Mouse (Mus musculus) macrophage (primary cell): ENCODE results near the gene Zc3h6. TPM values are rescaled to one million over a fixed set of nuclear protein-coding genes. Genes with fewer than 3 reads are reported as not detected.

ENCODE experiments used
- H3K27ac ChIP-seq: fragments of 350-480 bp; formaldehyde crosslinking; 2 replicates; pipeline ENCODE4 v1.9.0; 2021
- H3K36me3 ChIP-seq: fragments of 350-480 bp; formaldehyde crosslinking; 2 replicates; pipeline ENCODE4 v1.9.0; 2021; ENCODE audit errors: inconsistent target
- H3K4me3 ChIP-seq: fragments of 350-480 bp; formaldehyde crosslinking; 2 replicates; pipeline ENCODE4 v1.9.0; 2021; ENCODE audit errors: inconsistent target
- H3K79me2 ChIP-seq: fragments of 350-480 bp; formaldehyde crosslinking; 2 replicates; pipeline ENCODE4 v1.9.0; 2021; ENCODE audit errors: inconsistent target
- WGBS: methylation state at CpG from one replicate; pipeline ENCODE4 v1.1.7; 2026; ENCODE audit warnings: inconsistent platforms; ENCODE audit not compliant: missing documents; 5-methylcytosine and 5-hydroxymethylcytosine counted together
- polyA plus RNA-seq: library from polyadenylated mRNA; stranded (reverse); fragments of 250-400 nt; gene quantifications from 3 replicates; pipeline ENCODE4 v1.2.4, GENCODE M21; 2018; ENCODE audit warnings: inconsistent platforms

Zc3h6 gene
- polyA plus RNA-seq, 1 experiment from 2014 or later: 2.3 TPM

DNA sequence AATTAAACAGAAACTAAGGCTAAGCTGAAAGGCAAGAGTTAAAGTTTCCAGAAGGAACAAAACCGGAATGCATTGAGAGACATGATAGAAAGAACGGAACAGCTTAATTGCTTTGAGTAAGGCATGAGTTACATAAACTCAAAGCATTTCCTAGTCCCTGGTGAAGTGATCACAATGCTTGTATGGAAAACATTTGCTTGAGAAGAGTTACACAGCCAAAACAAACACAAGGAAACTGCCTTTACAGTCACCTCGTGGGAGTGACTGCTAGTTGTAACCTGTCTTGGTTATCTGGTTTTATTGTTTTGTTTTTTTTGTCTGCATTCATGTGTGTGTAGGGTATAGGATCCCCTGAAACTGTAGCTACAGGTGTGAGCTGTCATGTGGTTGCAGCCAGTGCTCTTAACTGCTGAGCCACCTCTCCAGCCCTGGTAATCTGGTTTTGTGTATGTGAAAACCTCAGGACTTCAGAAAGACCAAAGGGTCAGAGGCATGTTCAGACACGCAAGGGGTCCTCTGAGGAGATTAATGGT is 85.3 kb downstream of the Zc3h6 start:
- Histone ChIP-seq H3K4me3 (no peak overlapping the region), H3K79me2 (no peaks in the 10 kb centered on the region), H3K27ac (no peak overlapping the region), H3K36me3 (no peaks in the 10 kb centered on the region)
- 87% methylated on average over 4 of the region's 4 CpGs for WGBS

DNA sequence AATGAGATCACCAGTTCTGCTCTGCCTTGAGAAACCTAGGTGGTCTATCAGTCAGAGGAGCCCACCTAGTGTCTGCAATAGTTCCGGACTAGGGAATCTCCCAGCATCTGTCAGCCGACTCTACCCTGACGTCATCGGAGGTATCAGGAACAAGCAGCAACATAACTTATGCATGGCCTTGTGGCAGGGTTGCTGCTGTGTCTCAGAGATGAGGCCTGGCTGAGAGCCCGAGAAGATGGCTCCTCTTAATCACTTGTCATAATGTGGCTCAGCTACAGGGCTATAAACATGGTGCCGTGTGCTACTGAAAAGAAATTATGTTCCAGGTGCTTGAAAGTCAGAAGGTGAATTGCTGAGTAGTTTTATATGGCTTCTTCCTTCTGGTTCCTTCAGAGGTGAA is 88.5 kb downstream of the Zc3h6 start:
- H3K27ac ChIP-seq: no peak overlapping the region
- H3K36me3 ChIP-seq: no peaks in the 10 kb centered on the region
- 92% methylated on average over 6 of the region's 6 CpGs for WGBS
- H3K79me2 ChIP-seq: no peaks in the 10 kb centered on the region
- no peak overlapping the region for H3K4me3 ChIP-seq

DNA sequence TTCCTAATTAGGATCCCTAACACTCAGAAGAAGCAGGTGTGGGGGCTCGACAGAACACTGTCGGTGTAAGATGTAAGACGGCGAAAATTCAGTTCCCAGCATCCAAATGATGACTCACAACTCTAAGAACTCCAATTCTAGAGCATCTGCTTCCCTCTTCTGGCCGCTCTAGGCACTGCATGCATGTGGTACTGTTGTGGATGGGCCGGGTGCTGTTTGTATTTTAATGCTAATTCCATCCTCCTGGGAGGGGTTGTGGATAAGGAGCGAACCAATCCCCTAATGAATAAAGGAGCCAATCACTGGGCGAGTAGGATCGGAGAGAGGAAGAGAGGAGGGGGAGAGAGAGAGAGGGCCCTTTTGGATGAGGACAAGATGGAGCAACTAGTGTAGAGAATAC is 89.4 kb downstream of the Zc3h6 start:
- Histone ChIP-seq H3K27ac (no peak overlapping the region), H3K4me3 (no peak overlapping the region), H3K79me2 (no peaks in the 10 kb centered on the region), H3K36me3 (no peaks in the 10 kb centered on the region)
- WGBS: 64% methylated on average over 9 of the region's 9 CpGs

DNA sequence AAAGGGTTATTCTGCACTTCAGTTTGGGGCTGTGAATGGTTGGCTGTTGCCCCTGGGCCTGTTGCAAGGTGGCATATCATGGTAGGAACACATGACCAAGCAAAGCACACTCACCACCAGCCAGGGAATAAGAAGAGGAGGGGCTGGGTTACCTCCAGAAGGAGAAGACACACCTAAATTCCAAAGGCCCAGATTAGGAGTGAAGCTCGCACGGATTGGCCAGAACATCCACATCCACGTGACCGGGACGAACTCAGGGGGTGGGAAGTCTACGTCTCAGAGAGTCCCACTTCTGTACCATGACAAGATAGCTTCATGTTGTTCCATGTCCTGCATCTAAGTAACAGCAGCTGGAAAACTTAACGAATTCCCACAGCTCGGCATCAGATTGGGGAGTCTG is 90.1 kb downstream of the Zc3h6 start:
- Histone ChIP-seq H3K4me3 (no peak overlapping the region), H3K27ac (no peak overlapping the region), H3K79me2 (no peaks in the 10 kb centered on the region), H3K36me3 (no peaks in the 10 kb centered on the region)
- 97% methylated on average over 8 of the region's 8 CpGs for WGBS

DNA sequence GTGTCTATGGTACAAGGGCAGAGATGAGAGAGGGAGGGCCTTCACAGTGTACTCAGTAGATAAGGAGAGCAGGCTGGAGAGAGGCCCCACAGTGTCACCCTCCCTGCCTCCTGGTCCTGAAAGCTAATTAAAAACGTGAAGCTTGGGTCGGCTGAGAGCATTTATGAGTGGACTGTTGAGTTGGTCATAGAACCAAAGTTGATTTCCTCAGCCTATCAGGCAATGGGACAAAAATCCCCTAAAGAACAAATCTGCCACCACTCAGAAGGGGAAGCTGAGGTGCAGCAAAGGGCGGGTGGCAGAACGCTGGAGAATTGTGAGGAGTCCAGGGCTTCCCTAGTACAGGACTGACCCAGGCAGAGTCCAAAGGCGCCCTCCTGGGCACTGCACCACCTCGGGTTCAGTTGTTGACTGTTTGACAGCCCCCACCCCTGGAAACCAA is 90.7 kb downstream of the Zc3h6 start:
- Histone ChIP-seq H3K36me3 (no peaks in the 10 kb centered on the region), H3K4me3 (no peak overlapping the region), H3K79me2 (no peaks in the 10 kb centered on the region), H3K27ac (no peak overlapping the region)
- WGBS: 82% methylated on average over 6 of the region's 6 CpGs

DNA sequence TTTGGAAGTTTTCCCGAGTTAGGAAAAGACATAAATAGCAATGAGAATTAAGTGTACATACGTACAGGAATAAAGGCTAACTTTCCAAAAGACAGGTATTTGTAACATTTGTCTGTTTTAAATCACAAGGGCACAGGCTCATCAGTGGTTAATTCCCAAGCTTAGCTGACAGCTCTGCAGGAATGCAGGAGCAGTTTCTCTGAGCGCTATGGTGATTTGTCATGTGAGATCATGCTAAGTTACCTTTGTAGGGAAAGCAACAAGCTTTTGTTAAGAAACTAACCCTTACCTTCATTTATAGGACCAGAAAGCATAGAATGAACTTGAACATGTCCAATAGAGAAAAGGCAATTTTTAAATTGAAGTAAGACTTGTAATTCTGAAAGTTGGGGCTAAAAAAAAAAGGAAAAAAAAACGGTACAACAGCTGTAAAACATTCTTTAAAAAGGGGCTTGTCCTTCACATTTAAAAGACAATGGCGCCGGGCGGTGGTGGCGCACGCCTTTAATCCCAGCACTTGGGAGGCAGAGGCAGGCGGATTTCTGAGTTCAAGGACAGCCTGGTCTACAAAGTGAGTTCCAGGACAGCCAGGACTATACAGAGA is 94.4 kb downstream of the Zc3h6 start:
- Histone ChIP-seq H3K4me3 (no peak overlapping the region), H3K36me3 (no peaks in the 10 kb centered on the region), H3K79me2 (peaks cover under 1% of the 10 kb centered on the region; the same call in 1 of the 2 replicates), H3K27ac (no peak overlapping the region)
- 88% methylated on average over 10 of the region's 10 CpGs for WGBS

DNA sequence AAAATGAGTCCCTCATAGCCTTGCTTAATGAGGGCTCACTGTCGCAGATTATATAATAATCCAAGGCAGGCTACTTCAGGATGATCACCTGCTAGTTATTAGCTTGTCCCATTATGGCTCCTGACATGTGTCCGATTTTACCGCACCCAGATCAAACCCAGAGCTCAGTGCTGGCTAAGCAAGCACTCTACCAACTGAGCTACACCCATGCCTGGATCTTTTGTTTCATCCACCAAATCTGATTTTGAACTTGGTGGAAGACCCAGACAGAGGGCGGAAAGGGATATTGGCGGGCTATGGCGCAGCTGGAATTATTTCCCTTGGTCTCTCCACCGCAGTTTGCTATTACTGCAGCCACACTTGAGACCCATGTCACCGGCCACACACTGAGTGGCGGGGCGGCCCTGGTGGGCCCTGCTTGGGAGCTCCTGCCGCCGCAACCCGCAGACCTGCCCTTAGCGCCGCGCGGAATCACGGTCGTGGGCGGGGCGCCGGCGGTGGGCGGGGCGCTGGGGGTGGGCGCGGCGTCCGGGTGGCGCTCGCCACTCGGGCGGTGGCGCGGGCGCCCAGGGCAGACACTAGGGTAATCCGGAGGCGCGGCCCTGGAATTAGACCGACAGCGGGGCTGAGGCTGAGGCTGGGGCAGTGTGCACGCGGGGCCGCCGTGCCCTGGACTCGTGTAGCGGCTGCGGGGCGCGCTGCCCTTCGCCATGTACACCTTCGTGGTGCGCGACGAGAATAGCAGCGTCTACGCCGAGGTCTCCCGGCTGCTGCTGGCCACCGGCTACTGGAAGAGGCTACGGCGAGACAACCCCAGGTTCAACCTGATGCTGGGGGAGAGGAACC is 98.5 kb downstream of the Zc3h6 start, which contains the start of gene Ttl:
Gene Ttl, plus strand, starts transcription at position 506 of the 846 bp plus-strand sequence.
- Histone ChIP-seq H3K36me3 (no peaks in the 10 kb centered on the region), H3K79me2 (peaks cover 26% of the 10 kb centered on the region), H3K4me3 (peak within 1 kb of the TSS; percentile 86), H3K27ac (peak within 1 kb of the TSS; percentile 37; the same call in 1 of the 2 replicates)
- 4% methylated on average over 39 of the region's 62 CpGs for WGBS

DNA sequence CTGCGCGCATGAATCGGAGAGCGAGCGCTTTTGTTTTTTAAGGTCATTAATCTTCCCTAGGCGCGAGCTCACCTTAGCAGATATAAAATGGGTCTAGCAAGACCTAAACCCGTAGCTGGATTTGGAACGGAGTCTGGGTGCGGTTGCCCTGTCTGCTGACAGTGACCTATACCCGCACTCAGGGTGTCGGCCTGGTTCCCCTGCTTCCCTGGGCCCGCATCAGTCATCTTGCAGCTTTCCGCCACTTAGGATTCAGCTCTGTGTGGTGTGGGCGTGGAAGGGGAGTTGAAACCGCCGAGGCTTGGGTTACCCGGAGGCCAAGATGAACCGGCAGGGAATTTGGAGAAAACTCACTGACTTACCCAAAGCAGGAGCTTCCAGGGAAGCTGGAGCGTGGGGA is 99.1 kb downstream of the Zc3h6 start:
- H3K4me3 ChIP-seq: peak overlapping the region; percentile 86
- H3K36me3 ChIP-seq: no peaks in the 10 kb centered on the region
- under 1% methylated on average over 20 of the region's 20 CpGs for WGBS
- peaks cover 26% of the 10 kb centered on the region for H3K79me2 ChIP-seq
- peak overlapping the region; percentile 37; the same call in 1 of the 2 replicates for H3K27ac ChIP-seq

Other genes starting within 250 kb of the Zc3h6 start
- gene Tmem87b, start 149.3 kb upstream of the Zc3h6 start, polyA plus RNA-seq: 32.3 to 57.1 TPM (median 34.6 TPM) in 3 replicates
- not detected in 3 replicates for gene Fbln7, start 104.4 kb upstream of the Zc3h6 start, polyA plus RNA-seq
- 3.5 to 5.5 TPM (median 3.7 TPM) in 3 replicates for gene Zc3h8, start 23.3 kb upstream of the Zc3h6 start, polyA plus RNA-seq
- 1.3 to 1.9 TPM (median 1.7 TPM) in 3 replicates for gene Gm10762, start 323 bp downstream of the Zc3h6 start, polyA plus RNA-seq
- not detected in 3 replicates for gene Vinac1, start 80.8 kb downstream of the Zc3h6 start, polyA plus RNA-seq
- gene Ttl, start 98.5 kb downstream of the Zc3h6 start, polyA plus RNA-seq: 5.8 to 8.9 TPM (median 8.5 TPM) in 3 replicates
- 3.6 to 13.0 TPM (median 4.8 TPM) in 3 replicates for gene Polr1b, start 133.6 kb downstream of the Zc3h6 start, polyA plus RNA-seq
- gene Chchd5, start 162.3 kb downstream of the Zc3h6 start, polyA plus RNA-seq: 11.9 to 13.8 TPM (median 13.2 TPM) in 3 replicates
- 36.9 to 54.7 TPM (median 39.8 TPM) in 3 replicates for gene Slc20a1, start 231.4 kb downstream of the Zc3h6 start, polyA plus RNA-seq